Mouse (Mus musculus): ENCODE results near the gene Zfp663. TPM values are rescaled to one million over a fixed set of nuclear protein-coding genes. Genes with fewer than 3 reads are reported as not detected.
A peak's percentile ranks its signal among the peaks of the same experiment; 100 is the strongest.

Zfp663 gene
- total RNA-seq, 1 experiment from 2014 or later = not detected

DNA sequence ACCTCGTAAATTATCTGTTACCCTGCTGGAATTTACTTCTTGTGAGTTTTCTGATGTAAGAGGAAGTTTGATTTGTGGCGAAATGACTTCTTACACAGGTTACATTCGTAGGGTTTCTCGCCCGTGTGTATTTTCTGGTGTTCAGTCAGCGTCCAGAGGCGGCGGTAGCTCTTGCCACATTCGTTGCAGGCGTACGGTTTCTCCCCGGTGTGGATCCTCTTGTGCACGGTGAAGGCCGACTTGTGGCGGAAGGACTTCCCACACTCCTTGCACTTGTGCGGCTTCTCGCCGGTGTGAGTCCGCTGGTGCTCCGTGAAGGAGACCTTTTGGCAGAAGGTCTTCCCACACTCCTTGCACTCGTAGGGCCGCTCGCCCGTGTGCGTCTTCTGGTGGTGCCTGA is 11.5 kb upstream of the Zfp663 start:
- no peak for ATAC-seq (replicated peaks in 1 of 2; ENCODE audit: insufficient read depth in 1 of 2, low FRiP score in 2 of 2, low TSS enrichment in 1 of 2, low read depth in 1 of 2, poor library complexity in 2 of 2, severe bottlenecking in 2 of 2)

DNA sequence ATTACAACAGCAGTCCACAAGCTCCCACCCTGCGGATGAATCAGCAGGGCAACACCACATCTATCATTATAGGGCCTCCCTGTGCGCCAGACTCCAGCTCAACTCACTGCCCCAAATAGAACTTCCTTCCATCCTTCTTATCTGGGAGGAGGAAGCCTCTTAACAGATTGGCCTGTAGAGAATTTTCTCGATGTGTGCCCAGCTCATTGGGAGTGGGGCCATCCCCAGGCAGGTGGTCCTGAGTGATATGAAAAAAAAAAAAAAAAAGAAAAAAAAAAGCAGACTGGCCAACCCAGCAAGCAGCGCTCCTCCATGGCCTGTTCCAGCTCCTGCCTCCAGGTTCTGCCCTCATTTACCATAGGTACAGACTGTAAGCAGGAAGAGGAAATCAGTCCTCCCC is 7.5 kb upstream of the Zfp663 start:
- ATAC-seq (replicated peaks in 1 of 2; ENCODE audit: insufficient read depth in 1 of 2, low FRiP score in 2 of 2, low TSS enrichment in 1 of 2, low read depth in 1 of 2, poor library complexity in 2 of 2, severe bottlenecking in 2 of 2) = no peak

DNA sequence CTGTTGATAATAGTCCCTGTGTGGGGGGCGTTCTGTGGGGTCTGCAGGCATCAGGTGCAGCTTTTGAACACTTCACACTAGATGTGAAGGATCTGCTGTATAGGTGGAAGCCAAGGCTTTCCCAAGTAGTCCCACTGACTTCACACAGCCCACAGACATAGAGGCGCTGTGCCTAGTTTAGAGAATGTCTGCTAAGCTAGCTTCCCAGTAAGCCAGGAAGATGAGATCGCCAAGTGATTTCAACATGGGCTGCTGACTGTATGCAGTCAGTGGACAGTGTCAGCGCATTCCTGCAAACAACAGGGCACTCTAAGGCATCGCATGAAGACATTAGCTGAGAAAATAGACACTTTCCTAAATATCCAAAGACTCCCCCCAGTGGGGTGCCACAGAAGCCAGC is 6.9 kb upstream of the Zfp663 start:
- ATAC-seq (replicated peaks in 1 of 2; ENCODE audit: insufficient read depth in 1 of 2, low FRiP score in 2 of 2, low TSS enrichment in 1 of 2, low read depth in 1 of 2, poor library complexity in 2 of 2, severe bottlenecking in 2 of 2) = no peak

DNA sequence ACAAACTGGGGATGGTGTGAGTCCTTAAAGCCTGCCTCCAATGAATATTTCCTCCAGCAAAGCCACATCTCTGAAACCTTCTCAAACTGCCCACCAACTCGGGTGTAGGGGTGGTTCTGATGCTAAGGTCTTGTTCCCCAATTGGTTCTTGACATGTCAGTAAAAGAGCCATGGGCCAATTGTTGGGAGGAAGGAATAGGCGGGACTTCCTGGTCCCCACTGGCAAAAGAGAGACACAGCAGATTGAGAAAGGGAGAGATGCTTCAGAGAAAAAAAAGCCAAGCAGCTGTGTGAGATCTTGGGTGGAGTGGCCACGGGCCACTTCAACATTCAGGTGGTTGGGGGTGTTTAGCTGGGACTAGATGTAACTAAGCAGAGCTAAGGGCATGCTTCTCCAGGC is 2.5 kb upstream of the Zfp663 start:
- ATAC-seq (replicated peaks in 1 of 2; ENCODE audit: insufficient read depth in 1 of 2, low FRiP score in 2 of 2, low TSS enrichment in 1 of 2, low read depth in 1 of 2, poor library complexity in 2 of 2, severe bottlenecking in 2 of 2) = no peak

DNA sequence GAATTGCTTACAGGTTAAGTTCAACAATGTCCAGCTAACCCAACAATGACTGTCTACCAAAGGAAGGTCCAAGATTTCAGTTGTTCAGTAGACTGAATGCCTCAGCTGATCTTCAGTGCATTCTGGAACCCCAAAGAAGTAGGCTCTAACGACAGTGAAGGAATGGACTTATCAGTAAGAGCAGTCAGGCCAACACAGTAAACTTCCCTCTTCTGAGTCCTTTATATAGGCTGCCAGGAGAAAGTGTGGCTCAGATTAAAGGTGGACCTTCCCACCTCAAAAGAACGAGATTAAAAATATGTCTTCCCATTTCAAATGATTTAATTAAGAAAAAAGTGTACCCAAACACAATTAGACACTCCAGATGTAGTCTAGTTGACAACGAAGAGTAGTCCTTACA is 1.8 kb upstream of the Zfp663 start:
- ATAC-seq (replicated peaks in 1 of 2; ENCODE audit: insufficient read depth in 1 of 2, low FRiP score in 2 of 2, low TSS enrichment in 1 of 2, low read depth in 1 of 2, poor library complexity in 2 of 2, severe bottlenecking in 2 of 2) = no peak

DNA sequence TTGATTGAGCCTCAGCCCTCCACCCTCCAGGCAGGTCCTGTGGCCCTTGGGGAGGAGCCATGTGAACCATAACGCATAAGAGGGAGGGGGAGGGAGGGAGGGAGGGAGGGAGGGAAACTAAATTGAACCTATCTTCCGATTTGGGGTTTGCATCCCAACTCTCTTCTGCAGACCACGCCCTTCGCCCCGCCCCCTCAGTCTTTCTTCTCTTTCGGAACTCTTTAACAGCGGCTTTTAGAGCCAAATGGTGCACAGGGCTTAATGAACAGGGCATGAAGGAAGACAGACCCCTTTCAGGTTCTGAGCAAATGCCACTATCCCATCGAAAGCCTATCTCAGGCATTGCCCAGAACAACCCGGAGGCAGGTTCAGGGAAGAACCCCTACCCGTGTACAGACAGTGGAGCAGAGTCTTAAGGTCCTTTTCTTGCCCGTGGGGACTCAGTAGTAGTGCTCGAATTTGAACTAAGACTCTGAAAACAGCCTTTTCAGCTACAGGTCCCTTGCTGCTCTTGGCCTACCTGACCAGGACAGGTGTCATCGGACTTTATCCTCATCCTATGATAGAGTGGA is 575 bp downstream of the Zfp663 start:
- ATAC-seq (replicated peaks in 1 of 2; ENCODE audit: insufficient read depth in 1 of 2, low FRiP score in 2 of 2, low TSS enrichment in 1 of 2, low read depth in 1 of 2, poor library complexity in 2 of 2, severe bottlenecking in 2 of 2) = no peak

DNA sequence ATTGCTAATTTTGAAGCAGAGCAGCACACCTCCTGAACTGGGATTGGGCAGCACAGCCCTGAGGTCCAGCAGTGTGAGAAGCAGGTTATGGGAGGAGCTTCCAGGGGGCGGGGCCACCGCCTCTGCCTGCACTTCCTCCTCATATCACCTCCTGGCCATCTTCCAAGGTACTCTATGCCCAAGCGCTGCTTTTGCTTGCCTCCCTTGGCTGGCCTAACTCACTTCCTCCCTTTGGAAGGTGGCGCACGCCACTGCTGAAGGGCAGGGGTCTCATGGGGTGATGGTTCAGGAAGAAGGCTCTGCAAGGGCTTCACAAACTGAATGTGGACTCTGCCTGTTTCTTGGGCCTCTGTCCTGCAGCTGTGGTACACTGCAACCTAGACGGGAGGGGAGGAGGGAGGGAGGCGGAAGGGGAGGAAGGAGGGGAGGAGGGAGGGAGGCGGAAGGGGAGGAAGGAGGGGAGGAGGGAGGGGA is 1.4 kb downstream of the Zfp663 start:
- peak; percentile 54 to 78 for ATAC-seq (replicated peaks in 1 of 2; ENCODE audit: insufficient read depth in 1 of 2, low FRiP score in 2 of 2, low TSS enrichment in 1 of 2, low read depth in 1 of 2, poor library complexity in 2 of 2, severe bottlenecking in 2 of 2)

DNA sequence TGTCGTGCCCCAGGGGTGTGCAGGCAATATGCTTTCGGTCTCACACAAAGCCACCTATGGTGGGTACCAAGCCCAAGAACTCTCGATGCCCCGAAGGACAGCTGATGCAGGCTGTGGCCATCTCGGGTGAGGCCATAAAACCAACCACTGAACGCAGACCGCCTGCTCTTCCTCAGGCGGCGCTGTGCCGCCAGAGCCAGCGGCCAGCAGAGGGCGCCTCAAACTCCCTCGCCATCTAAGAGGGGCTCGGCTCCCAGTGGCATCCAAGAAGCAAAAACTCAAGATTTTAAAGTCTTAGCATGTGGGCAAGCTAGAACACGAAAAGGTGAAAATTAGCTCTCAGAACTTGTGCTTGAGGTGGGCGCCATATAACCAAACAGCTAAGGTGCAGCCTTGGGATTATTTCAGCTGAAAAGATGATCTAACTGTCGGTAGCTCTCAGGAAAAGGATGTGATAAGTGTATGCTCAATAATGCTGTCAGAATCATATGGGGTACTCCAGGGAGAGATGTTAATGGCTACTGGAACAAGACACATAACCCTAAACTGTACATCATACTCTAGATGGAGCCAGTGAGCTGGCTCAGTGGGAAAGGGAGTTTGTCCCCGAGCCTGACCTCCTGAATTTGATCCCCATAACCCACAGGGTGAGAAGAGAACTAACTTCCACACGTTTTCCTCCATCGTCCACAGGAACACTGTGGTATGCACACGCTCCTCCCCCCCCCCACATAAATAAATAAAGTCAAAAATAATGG is 4.0 kb downstream of the Zfp663 start:
- peak; percentile 43 to 44; a peak in 2 of 4 replicates for ATAC-seq (replicated peaks in 1 of 2; ENCODE audit: insufficient read depth in 1 of 2, low FRiP score in 2 of 2, low TSS enrichment in 1 of 2, low read depth in 1 of 2, poor library complexity in 2 of 2, severe bottlenecking in 2 of 2)

DNA sequence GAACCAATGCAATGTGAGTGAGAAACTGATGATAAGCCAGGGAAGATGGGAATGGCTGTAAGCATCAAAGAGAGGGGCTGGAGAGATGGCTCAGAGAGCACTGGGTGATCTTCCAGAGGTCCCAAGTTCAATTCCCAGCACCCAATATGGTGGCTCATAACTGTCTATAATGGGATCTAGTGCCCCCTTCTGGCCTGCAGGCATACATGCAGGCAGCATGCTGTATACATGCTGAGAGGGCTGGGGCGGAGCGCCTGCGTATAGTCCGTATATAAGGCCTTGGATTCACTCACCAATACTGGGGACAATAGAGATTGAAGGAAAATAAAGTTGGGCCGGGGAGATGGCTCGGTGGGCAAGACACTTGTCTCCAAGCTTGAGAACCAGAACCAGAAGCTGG is 5.2 kb downstream of the Zfp663 start:
- ATAC-seq (replicated peaks in 1 of 2; ENCODE audit: insufficient read depth in 1 of 2, low FRiP score in 2 of 2, low TSS enrichment in 1 of 2, low read depth in 1 of 2, poor library complexity in 2 of 2, severe bottlenecking in 2 of 2) = no peak

DNA sequence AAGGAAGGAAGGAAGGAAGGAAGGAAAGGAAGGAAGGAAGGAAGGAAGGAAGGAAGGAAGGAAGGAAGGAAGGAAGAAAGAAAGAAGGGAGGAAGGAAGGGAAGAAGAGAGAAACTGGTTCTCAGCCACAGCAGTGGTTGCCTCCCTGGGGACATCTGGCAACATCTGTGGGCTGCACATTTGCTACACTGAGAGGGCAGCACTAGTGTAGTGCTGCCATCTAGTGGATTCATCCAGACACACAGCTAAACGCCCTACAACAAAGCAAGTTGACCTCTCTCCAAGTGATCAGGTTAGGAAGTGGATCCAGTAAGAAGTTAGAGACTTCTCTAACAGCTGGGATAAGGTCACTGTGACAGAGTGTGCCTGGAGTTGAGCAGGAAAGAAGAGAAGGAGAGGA is 7.7 kb downstream of the Zfp663 start:
- peak; percentile 60 to 73 for ATAC-seq (replicated peaks in 1 of 2; ENCODE audit: insufficient read depth in 1 of 2, low FRiP score in 2 of 2, low TSS enrichment in 1 of 2, low read depth in 1 of 2, poor library complexity in 2 of 2, severe bottlenecking in 2 of 2)

DNA sequence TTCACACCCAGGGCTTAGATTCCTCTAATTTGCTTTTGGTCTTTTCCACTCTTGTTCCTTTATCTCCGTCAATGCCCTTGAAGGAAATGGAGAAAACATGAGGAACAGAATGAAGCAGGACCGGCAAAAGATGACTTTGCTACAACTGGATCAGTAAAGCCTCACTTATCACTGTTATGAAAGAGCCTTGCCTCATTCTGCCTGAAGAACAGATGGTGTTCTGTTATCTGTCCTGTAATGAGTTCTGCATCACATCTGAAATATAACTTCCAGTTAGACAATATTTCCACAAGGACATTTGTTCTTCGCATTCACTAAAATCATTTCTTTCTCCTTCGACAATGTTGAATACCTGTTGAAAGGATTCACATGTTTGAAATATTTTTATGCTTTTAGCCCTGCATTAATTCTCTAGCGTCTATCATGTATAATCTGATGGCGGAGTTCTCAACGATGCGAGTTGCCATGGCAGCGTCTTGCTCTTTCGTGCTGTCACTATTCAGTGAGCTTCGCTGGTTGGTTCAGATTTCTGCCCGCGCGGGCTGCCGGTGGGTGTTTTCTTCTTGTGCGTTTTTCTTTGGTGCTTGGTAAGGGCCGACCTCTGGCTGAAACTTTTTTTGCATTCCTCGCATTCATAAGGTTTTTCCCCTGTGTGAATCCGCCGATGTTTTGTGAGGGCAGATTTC is 16.6 kb downstream of the Zfp663 start:
- no peak for ATAC-seq (replicated peaks in 1 of 2; ENCODE audit: insufficient read depth in 1 of 2, low FRiP score in 2 of 2, low TSS enrichment in 1 of 2, low read depth in 1 of 2, poor library complexity in 2 of 2, severe bottlenecking in 2 of 2)

DNA sequence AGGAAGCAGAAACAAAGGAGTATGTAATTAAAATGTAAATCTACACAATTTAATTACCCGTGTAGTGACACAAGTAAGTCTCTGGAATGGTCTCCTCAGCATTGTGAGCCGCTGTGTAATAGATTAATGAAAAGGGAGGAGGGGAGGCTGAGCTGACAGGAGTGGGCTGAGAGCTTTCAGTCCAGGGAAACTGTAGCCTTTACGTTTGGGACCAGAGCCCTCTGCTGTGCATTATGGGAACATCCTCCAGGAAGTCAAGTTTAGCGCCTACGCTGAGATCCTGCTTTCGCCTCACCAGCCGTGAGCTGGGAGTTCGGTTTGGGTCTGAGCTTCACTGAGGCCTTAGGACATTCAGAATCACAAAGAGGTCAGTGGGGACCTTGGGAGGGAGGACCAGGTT is 19.1 kb downstream of the Zfp663 start:
- ATAC-seq (replicated peaks in 1 of 2; ENCODE audit: insufficient read depth in 1 of 2, low FRiP score in 2 of 2, low TSS enrichment in 1 of 2, low read depth in 1 of 2, poor library complexity in 2 of 2, severe bottlenecking in 2 of 2) = 0 out of 4 replicates have a peak, but pooled peaks of 1 of the 2 experiments have one; percentile 32

DNA sequence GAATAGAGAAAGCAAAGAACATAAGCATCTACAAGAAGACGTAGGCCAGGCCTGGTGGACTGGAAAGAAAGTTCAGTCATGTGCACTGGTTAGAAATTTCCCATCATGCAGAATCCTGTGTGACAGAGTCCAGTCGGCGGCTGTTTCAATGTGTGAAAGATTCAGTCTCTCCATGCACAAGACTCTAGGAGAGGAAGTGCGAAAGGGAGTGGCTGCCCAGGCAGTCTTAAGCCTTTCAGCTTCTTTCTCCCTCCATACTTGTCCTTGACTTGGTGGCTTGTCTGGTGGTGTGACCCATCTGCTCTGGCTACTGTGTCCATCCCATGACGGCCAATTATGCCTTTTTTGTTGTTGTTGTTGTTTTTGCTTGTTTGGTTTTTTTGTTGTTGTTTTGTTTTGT is 22.3 kb downstream of the Zfp663 start:
- ATAC-seq (replicated peaks in 1 of 2; ENCODE audit: insufficient read depth in 1 of 2, low FRiP score in 2 of 2, low TSS enrichment in 1 of 2, low read depth in 1 of 2, poor library complexity in 2 of 2, severe bottlenecking in 2 of 2) = no peak

DNA sequence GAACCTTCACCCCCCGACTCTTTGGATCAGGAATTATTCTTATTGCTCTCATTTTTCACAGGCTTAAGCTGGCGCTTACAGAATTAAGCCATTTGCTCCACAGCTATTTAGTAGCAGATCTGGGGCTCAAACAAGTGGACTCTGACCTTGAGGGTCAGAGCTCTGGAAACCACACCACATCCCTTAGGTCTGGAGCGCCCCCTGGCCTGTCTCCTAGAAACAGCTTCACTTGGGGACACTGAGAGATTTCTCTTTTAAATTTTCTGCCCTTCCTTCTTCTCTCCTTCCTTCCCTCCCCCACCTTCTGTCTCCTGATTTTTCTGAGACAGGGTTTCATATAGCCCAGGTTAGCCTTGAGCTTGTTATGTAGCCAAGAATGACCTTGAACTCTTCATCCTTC is 31.3 kb downstream of the Zfp663 start:
- ATAC-seq (replicated peaks in 1 of 2; ENCODE audit: insufficient read depth in 1 of 2, low FRiP score in 2 of 2, low TSS enrichment in 1 of 2, low read depth in 1 of 2, poor library complexity in 2 of 2, severe bottlenecking in 2 of 2) = no peak

DNA sequence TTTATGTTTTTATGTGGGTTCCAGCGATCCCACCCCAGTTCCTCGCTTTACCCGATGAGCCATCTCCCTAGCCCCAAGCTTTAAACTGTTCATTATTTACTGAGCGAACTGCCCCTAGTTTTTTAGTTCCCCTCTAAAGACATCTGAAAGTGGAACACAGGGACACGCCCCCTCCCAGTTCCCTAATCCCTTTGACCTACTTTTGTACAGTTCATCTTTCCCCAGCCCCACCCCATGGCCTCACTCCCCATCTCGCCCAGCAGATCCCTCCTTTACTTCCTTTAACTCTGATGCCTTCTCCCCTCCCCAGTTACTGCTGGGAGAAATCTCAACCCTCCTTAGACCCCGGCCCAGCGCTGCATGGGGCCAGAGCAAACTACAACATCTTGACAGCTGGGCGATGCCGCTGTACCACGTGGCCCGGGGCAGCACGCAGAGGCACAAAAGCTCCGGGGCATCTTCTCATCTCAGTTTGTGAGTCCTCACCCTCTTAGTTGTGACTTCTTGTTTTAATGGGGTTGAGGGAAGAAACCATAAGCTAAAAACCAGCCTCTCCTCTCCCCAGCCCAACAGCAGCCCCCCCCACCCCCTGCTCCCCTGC is 35.8 kb downstream of the Zfp663 start:
- peak in 1 of 2 experiments; percentile 34; a peak in 2 of 4 replicates for ATAC-seq (replicated peaks in 1 of 2; ENCODE audit: insufficient read depth in 1 of 2, low FRiP score in 2 of 2, low TSS enrichment in 1 of 2, low read depth in 1 of 2, poor library complexity in 2 of 2, severe bottlenecking in 2 of 2)

DNA sequence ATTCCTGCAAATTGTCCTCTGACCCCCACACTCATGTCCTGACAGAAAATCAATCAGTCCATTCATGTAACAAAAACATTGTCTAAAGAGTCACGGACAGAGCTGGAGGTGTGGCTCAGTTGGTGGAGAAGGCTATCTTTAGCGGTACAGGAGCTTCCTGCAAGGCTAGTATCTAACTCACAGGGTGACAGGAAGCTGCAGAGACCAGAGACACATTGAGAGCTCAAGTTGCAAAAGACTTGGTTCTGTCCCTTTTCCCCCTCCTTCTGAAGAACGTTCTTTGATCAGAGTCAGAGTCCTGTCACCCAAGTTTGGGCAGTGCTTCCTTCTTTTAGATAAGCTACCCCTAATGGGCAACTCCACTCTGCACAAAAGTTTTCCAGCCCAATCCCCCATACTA is 38.8 kb downstream of the Zfp663 start:
- no peak for ATAC-seq (replicated peaks in 1 of 2; ENCODE audit: insufficient read depth in 1 of 2, low FRiP score in 2 of 2, low TSS enrichment in 1 of 2, low read depth in 1 of 2, poor library complexity in 2 of 2, severe bottlenecking in 2 of 2)

DNA sequence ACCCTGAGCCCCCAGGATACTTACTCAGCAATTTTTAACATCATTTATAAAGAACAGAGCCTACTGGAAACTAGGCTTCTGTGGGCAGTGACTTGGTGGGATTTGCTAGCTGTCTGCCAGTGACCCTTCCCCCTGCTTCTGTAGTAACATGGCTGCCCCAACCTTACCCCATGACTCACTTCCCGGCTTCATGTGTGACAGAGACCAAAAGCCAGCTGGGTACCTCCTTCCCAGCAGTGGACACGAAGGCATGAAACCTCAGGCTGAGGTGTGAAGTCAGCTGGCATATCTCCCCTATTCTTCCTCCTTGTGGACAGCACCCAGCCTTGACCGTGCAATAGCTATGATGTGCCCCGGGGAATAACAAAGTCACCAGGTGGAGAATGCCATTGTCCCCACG is 39.8 kb downstream of the Zfp663 start:
- no peak for ATAC-seq (replicated peaks in 1 of 2; ENCODE audit: insufficient read depth in 1 of 2, low FRiP score in 2 of 2, low TSS enrichment in 1 of 2, low read depth in 1 of 2, poor library complexity in 2 of 2, severe bottlenecking in 2 of 2)

DNA sequence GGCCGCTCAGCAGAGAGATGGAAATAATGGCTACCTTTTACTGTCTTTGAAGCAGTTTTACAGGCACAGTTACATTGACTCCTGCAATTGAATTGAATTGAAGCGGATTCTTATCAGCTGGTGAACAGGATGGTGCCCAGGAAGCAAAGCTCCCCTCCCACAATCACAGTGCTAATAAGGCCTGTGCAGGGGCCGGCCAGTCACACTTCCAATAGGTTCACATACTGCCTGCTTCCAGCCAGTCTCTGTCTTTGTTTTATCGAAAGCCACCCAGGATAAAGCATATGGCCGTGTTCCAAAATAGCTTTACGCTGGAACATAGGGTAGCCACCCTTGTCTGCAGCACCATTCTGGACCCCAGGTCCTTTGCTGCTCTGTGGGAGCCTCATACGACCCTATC is 41.1 kb downstream of the Zfp663 start:
- no peak for ATAC-seq (replicated peaks in 1 of 2; ENCODE audit: insufficient read depth in 1 of 2, low FRiP score in 2 of 2, low TSS enrichment in 1 of 2, low read depth in 1 of 2, poor library complexity in 2 of 2, severe bottlenecking in 2 of 2)

Measured in hematopoietic stem cell, adult 5-6 weeks (primary cell).